Mouse (Mus musculus) gastrocnemius, adult 18-20 months (tissue): Measurements from ENCODE around the gene Ptges3l. TPM values are rescaled to one million over a fixed set of nuclear protein-coding genes. Genes with fewer than 3 reads are reported as not detected.
"Not testable (repeated sequence)": the region's sequence is repeated elsewhere in the genome, so short reads cannot be mapped to it uniquely, and the experiment has no call there.

Experiments used
- DNase-seq: peaks from one replicate; pipeline ENCODE4 v3.0.0; 2021; ENCODE audit warnings: low spot score
- long read RNA-seq, 2 experiments: library from polyadenylated mRNA; stranded (forward); transcript quantifications; one replicate each; pipeline ENCODE4 v2.0.0; 2021
- total RNA-seq, 2 experiments: library from RNA; stranded (reverse); gene quantifications; 2 replicates each; pipeline ENCODE4 v1.2.3; 2021

Ptges3l gene
- 10 to 100 TPM; 74.3 to 82.6 TPM for total RNA-seq
- long read RNA-seq, experiment 1, transcript Ptges3l-203 (7 exons, 853 nt), result major isoform, 67 of 91 reads
- long read RNA-seq, experiment 1, transcript Ptges3l-202 (6 exons, 1,463 nt), result minor isoform, 7 of 91 reads
- long read RNA-seq, experiment 1, partial matches to known transcripts, result 10 of 91 reads
- long read RNA-seq, experiment 1, other reads (novel, unspliced or antisense), result 7 of 91 reads
- long read RNA-seq, experiment 2, transcript Ptges3l-203 (7 exons, 853 nt), result major isoform, 30 of 48 reads
- long read RNA-seq, experiment 2, partial matches to known transcripts, result 9 of 48 reads
- long read RNA-seq, experiment 2, other reads (novel, unspliced or antisense), result 7 of 48 reads

DNA sequence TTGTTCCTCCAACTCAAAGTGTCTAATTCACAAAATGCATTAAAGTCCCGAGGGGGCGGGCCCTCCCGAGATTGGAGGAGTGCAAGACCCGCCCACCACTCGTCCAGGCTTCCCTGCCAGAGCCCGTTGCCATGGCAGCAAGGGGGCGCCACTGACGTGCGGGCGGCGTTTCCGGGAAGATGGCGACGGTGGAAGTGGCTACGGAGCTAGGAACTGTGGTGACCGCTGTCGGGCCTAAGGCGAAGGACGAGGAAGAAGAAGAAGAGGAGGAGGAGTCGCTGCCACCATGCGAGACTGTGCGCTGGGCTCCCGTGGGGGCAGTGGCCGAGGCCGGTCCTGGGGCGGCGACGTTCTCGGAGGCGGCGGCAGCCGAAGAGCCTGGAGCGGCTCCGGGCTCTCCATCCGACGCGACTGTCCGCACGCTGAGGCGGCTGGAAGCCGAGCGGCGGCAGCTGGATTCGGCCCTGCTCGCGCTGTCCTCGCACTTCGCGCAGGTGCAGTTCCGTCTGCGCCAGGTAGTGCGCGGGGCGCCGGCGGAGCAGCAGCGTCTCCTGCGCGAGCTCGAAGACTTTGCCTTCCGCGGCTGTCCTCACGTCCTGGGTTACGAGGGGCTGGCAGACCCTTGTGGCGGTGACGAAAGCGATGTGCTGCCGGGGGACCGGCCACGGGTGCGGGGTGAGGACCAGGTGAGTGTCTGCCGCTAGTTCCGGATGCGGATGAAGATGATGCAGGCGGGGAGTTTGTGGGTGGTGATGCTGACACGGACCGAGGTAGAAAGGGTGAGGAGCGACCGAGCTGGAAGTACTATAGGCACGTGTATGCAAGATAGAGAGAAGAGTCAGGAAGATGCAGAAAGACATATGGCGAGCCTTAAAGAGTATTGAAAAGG lies at the start of gene Ptges3l, which contains the start of gene Rundc1:
Gene Ptges3l, minus strand, starts transcription at position 409 of the 889 bp plus-strand sequence.
Gene Rundc1, plus strand, starts transcription at position 161 of the 889 bp plus-strand sequence.
- DNase-seq, result peak; percentile 99

DNA sequence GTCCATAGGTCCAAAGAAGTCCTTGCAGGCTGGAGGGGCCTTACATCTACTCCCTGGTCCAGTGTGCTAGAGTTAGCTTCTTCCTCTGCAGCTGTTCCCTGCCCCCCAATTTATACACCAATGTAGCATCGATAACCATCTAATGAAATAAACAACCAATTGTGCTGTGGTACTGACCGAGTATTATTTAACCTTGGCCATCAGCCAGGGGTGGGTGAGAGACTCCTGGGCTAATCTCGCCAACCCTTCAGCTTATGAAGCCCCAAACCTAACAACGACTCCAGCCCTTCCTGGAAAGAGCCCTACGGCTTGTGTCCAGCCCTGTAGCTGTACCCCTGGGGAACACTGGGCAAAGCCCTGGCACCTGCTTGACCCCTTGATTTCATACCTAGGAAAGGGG lies 49.2 kb upstream of the Ptges3l start:
- DNase-seq, result no peak

DNA sequence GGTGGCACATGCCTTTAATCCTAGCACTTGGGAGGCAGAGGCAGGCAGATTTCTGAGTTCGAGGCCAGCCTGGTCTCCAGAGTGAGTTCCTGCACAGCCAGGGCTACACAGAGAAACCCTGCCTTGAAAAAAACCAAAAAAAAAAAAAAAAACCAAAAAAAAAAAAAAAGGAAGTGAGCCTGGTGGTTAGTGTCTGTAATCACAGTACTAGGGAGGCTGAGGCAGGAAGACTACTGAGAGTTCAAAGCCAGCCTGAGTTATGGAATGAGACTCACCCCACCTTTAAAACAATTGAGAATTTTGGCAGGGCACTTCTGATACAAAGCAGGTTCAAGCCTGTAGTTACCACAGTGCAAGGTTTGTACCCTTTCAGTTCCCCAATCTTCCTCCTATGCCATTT lies 48.6 kb upstream of the Ptges3l start:
- not testable (repeated sequence) for DNase-seq

DNA sequence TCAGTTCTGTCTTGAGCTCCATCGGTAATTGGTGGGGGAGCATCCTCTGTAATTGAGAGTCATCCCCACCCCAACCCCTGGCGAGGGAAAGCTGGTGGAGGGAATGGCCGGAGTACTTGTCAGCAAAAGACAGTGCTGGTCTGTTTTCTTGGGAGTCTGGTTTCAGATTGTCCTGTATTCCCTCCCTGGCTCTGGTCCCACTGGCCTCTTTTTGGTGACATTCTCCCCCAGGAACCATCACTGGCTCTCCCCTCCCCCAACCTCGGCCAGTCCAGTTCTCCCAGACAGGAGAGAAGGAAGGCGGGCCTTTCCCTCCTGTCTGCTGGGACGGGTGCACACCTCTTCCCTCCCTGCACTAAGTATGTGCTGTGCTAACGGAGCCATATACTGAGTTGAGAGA lies 47.2 kb upstream of the Ptges3l start:
- DNase-seq, result no peak

DNA sequence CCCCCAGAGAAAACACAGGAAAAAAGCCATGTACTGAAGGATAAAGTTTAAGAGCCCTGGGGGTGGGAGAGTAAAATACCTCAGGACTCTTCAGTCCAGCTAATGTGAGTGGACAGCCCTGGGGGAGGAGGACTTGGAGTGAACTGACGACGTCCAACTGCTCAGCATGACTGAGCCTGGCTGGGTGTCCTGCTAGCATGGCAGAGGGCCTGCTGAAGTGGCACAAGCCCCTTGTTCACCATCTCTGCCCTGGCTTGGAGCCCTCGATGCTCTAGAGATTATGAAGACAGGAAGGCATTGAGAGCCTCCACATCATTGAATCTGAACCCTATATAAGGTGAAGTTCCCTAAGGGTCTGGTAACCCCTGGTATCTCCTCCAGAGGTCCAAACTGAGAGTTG lies 46.8 kb upstream of the Ptges3l start:
- DNase-seq, result no peak

DNA sequence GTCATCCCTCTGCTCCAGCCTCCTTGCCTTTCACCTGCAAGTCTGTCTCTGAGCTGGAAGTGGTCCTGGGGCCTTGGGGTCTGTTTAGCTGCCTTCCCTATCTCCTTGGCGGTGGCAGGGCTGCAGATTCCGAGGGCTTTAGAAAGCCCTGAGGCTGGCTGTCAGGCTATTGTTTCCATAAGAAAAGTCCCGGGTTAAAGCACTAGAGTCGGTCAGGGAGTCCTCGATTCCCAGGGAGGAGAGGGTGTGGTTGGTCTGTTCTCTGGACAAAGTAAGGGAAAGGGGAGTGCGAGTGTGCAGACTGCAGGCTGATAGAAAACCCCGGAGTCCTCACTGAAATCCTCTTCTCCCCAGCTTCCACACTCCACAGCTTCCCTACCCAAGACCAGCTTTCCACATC lies 45.1 kb upstream of the Ptges3l start:
- no peak for DNase-seq

DNA sequence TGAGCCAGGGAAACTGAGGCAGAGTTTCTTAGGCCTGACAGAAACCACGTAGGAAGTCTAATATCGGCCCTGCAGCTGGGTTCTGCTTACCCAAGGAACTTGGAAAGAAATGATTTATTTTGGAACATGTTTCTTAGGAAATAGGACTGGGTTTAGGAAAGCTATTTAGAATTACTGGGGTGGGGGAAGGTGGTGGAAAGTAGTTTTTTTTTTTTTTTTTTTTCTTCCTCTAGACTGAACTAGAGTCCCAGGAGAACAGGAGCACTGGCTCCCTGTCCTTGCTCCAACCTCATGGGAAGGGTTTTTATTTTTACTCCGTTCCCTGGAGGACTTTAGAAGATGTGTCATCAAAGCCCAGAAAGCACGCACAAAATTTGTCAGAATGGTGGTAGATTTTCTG lies 44.0 kb upstream of the Ptges3l start:
- DNase-seq, result no peak

DNA sequence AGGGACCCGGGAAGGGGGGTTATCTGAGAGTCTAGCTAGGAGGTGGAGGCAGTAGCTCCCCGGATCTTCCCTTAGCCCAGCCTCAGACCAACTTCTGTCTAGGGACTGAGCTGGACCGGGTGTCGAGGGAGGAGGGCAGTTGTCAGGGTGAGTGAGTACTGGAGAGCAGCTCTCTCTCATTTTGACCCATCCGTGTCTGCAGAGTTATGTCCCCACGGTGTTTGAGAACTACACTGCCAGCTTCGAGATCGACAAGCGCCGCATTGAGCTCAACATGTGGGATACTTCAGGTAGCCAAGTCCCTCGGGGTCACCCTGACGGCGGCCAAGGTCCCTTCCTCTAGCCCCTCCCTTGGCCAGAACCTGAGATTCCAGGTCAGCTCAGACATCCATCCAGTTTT lies 43.6 kb upstream of the Ptges3l start:
- no peak for DNase-seq

DNA sequence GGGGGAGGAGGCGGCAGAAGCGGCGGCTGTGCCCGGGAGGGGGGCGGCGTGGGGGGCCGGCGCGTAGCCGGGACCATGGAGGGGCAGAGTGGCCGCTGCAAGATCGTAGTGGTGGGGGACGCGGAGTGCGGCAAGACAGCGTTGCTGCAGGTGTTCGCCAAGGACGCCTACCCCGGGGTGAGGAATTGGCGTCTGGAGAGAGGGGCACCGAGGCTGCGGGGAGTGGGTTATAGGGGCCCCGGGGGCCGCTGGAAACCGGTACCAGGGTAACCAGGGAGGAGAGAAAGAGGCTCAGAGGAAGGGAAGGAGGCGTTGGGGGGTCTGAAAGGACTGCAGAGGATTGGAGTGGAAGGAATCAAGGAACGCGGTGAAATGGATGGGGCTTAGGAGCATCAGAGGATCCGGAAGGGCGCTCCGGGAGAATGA lies 43.1 kb upstream of the Ptges3l start:
- DNase-seq, result peak; percentile 16

DNA sequence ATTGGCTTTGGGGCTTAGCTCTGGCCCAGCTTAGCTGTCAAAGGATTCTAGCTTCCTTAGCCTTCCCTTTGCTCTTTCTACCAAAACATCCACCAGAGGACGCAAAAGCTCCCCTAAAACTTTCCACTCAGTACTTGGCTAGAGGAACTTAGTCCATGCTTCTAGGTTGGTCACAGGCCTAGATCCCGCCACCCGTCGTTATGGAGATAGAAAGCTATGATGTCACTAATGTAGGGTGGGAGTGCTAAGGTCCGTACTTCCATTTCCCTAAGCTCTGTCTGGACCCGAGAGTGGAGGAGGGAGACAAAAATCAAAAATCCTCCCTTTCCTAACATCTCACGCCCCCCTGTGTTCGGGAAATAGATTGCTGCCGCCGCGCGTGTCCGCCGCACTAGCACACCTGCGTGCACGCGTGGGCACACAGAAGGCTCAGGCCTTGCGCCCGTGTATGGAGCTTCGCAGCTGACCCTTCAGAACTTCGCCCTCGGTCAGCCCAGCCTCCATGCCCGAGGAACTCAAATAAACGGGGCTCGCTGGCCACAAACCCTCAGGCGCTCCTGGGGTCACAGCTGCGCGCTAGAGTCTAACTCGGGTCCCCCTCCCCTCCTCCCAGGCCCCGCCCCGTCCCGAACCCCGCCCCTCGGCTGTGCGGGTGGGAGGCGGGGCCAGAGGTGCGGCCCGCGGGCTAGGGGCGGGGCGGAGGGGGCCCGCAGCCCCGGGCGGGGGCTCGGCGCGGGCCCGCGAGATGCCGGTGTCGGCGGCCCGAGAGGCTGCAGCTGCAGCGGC lies 42.5 kb upstream of the Ptges3l start:
- peak; percentile 62 for DNase-seq

DNA sequence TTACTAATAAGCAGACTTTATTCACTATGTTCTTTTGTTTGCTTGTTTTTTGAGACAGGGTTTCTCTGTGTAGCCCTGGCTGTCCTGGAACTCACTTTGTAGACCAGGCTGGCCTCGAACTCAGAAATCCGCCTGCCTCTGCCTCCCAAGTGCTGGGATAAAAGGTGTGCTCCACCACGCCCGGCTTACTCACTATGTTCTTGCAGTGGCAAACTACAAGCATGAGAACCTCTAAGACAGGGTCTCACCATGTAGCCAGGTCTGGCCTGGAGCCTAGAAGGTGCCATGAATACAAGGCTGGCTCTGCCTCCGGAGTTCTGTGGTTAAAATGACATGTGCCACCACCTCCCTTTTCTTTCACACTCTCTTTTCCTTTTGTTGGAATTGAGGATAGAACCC lies 41.4 kb upstream of the Ptges3l start:
- not testable (repeated sequence) for DNase-seq

DNA sequence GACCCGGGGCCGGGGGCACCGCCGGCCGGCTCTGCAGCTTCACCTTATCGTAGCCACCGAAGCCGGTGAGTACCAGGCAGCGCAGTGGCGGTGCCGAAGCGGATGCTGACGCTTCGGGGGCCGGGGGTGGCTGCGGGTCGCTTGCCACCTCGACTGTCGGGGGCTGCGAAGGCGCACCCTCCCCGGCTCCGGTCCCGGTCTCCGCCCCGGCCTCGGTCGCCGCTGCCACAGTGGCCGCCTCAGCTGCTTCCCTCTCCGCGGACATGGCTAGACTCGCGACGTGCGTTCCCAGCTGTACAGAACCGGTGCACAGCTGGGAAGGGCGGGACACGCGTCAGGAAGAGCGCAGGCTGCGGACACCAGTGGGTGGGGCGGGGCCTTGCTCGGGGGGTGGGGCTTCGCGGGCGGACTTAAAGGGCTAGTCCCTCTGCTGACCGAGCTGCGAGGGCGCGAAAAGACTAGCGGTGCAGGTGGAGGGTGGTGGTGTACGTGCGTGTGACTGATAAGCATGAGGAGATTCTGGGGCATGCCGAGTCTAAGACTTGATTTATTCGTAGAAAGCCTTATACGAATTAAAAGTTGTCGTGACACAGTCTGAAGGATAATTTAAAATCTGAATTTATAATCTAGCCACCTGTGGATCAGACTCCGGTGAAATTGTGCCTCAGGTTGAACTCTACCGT lies 40.9 kb upstream of the Ptges3l start, which contains the start of gene Vat1:
Gene Vat1, minus strand, starts transcription at position 362 of the 683 bp plus-strand sequence.
- DNase-seq, result peak; percentile 63

DNA sequence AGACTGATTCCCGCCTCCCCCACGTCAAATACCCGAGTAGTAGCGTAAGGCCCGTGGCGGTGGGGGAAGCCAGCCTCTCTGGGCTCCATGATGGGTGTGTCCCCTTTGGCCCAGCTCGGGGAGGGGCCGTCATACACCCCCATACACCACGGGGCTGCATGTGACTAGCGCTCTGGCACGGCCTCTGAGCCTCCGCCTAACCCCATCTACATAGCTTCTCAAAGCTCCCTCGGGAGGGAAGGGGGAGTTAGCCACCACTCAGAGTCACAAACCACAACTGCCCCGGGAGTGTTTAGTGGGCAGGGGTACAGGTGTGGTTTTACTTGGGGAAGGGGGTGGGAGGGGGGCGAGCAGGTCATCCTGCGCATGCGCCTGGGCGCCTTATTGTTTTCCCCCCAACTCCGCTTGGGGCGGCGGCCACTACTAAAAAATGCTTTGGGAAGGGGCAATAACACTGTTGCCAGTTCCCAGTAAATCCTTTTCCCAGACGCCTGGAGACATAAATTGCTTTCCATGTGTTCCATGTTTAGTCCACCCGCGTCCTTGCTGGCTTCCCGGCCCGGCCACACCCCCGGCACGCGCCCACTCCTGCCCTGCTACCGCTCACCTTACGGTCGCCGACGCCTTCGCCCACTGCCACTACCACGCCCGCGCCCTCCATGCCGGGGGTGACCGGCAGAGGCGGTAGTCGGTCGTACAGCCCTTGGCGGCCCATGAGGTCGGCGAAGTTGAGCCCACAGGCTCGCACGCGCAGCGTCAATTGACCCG lies 40.2 kb upstream of the Ptges3l start:
- DNase-seq, result peak; percentile 75

DNA sequence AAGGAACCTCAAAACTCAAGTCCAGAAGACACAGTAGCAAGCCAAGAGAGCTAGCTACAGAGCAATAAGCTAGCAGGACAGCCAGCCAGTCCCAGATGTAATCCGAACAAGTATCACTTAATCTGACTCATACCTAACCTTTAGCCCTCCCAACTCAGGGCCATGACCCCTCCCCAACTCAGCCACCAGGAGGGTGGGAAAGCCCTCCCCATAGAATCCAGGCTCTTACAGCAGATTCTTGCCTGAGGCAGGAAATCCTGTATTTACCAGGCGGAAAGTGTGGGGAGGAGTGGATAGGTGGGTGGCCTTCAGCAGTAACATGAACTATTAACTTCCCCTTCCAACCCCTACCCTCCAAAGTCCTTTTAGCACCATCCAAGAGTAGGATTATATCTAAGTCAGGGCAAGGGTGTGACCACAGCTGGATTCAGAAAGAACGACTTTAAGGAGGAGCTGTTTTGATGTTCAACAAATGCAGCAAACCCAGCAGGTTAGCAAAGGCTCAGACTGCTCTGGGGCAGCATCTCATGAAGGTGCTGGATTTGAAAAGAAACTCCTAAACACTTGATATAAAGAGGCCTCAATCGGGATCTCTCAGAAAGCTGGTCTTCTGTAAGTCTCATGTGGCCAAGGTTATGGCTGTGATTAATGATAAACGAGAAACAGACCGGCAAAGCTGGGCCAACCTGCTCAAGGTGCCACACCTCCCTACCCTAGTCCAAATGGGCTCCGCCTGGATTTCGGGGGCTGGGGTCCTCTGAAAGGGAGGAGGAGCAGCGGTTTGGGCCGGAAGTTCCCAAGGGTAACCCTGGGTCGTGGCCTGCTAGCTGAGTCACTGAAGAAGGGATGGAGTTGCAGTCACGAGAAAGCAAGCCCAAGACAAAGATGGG lies 39.3 kb upstream of the Ptges3l start, which contains the start of gene Rnd2:
Gene Rnd2, plus strand, starts transcription at position 789 of the 890 bp plus-strand sequence.
- no peak for DNase-seq

DNA sequence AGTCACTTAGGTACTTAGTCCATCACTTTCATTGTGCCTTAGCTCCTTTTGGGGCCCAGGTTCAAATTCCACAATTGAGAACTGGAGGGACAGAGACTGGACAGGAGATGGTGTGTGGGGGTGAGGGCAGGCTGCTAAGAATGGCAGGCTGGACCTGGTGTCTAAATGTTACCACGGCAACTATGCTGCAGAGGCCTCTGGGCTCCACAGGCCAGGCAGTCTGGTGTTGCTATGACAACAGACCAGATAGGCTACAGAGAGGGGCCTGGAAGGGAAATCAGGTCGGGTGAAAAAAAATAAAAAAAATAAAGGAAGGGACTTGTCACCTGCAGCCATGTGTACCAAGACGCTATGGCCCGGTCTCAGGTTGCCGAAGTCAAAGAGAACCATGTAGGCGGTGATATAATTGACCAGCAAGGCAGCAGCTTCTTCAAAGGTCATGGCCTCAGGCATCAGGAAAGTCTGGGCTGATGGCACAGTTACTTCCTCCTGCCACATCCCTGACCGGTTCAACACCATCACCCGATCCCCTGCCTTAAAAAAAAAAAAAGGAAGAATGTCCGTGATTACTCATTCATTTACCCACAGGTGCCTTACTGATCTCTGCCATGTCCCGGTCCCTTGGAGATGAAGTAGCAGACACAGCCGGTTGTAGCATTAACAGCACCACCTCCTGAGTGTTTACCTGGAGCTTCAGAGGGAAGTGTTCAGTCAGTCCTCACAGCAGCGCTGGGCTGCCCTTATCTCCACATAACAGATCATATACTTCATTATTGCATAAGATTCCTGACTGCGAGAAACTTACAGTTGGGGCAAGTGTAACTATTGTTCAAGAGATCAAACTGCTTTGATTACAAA lies 37.7 kb upstream of the Ptges3l start:
- DNase-seq, result no peak

DNA sequence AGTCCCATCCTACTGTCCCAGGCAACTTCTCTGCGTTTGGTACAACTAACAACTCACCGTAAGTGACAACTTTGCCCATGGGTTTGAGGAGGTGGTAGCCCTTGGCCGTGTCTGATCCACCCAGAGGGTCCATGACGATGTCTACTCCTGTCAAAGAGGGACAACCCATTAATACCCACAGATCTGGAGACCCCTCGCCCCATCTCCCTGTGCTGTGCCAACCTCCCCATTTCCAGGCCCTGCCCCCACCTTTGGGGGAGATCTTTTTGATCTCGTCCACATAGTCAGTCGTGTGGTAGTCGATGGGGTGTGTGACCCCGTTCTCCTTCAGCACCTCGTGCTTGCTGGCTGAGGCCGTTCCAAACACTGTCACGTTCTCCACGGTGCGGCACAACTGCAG lies 37.0 kb upstream of the Ptges3l start:
- no peak for DNase-seq

DNA sequence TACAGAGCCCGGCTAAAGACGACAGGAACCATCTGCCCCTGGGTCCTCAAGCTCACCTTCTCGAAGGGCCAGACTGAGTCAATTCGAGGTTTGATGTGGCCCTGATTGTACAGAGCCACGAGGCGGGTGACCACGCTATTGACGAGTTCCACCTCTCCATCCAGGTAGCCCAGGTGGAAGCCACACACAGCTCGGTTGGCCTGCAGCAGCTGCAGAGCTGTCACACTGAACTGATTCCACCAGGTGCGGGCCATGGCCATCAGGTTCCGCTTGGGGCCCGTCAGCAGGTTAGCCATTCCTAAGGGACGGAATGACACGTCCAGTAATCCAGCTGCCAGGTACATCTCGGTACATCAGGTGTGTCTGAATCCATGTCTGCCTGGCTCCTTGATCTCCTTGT lies 35.2 kb upstream of the Ptges3l start:
- no peak for DNase-seq

DNA sequence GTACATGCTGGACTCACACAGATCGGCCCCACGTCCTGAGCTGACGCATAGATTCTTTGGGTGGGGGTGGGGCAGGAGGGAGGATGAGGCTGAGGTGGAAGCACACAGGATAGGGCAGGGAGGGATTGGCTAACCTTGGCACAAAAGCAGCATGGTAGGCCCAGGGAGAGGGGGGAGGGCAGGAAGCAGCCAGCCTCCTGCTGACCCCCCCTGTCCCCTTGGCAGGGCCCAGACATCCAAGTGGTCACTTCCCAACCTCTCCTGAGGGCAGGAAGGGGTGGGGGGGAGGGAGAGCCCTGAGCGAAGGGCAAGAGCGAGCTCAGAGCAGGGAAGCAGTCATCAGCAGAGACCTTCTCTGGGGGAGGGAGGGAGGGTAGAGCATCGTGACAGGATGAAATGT lies 34.6 kb upstream of the Ptges3l start:
- DNase-seq, result no peak
